Mouse (Mus musculus): ENCODE results near the gene Rac1. TPM values are rescaled to one million over a fixed set of nuclear protein-coding genes. Genes with fewer than 3 reads are reported as not detected.
A peak's percentile ranks its signal among the peaks of the same experiment; 100 is the strongest.
"Not testable (repeated sequence)": the region's sequence is repeated elsewhere in the genome, so short reads cannot be mapped to it uniquely, and the experiment has no call there.

The Rac1 gene
- polyA plus RNA-seq, 1 experiment from 2014 or later = 540 TPM

GRCm38 (mm10) chr5:143561544-143562185 lies 33.8 kb upstream of the Rac1 start:
- Histone ChIP-seq H3K9ac (replicated peaks; ENCODE audit: low read length) (no peak overlapping the region), H3K9me3 (replicated peaks; ENCODE audit: control insufficient read depth, low read length) (no peaks in the 10 kb centered on the region), H3K4me3 (ENCODE audit: low read depth, low read length) (no peak overlapping the region), H3K4me1 (ENCODE audit: control insufficient read depth, insufficient read depth, low read length) (peaks cover 2% of the 10 kb centered on the region; the same call in 1 of the 2 replicates), H3K36me3 (replicated peaks; ENCODE audit: control insufficient read depth, insufficient read depth, low read depth, low read length) (no peaks in the 10 kb centered on the region), H3K27me3 (ENCODE audit: control insufficient read depth, insufficient read depth, low read length) (no peaks in the 10 kb centered on the region), H3K27ac (replicated peaks; ENCODE audit: low read depth, low read length) (no peak overlapping the region), H3K4me2 (ENCODE audit: low read depth, low read length) (no peak overlapping the region)
- WGBS = 86% methylated on average over 14 of the region's 14 CpGs
- DNase-seq (ENCODE audit: low spot score) = no peak
- no peak for ATAC-seq (replicated peaks; ENCODE audit: insufficient number of reproducible peaks, low FRiP score, low TSS enrichment, low read depth)

- Histone ChIP-seq H3K36me3 (replicated peaks; ENCODE audit: control insufficient read depth, insufficient read depth, low read depth, low read length) (no peaks in the 10 kb centered on the region), H3K4me3 (ENCODE audit: low read depth, low read length) (no peak overlapping the region), H3K4me2 (ENCODE audit: low read depth, low read length) (no peak overlapping the region), H3K27me3 (ENCODE audit: control insufficient read depth, insufficient read depth, low read length) (no peaks in the 10 kb centered on the region), H3K27ac (replicated peaks; ENCODE audit: low read depth, low read length) (no peak overlapping the region), H3K9ac (replicated peaks; ENCODE audit: low read length) (no peak overlapping the region), H3K4me1 (ENCODE audit: control insufficient read depth, insufficient read depth, low read length) (peaks cover 2% of the 10 kb centered on the region; the same call in 1 of the 2 replicates), H3K9me3 (replicated peaks; ENCODE audit: control insufficient read depth, low read length) (no peaks in the 10 kb centered on the region)
- ATAC-seq (replicated peaks; ENCODE audit: insufficient number of reproducible peaks, low FRiP score, low TSS enrichment, low read depth) (no peak), DNase-seq (ENCODE audit: low spot score) (no peak)
- 94% methylated on average over 4 of the region's 4 CpGs for WGBS
These were observed 33.2 kb upstream of the Rac1 start for GRCm38 (mm10) chr5:143561009-143561408.

GRCm38 (mm10) chr5:143558731-143559130 lies 30.9 kb upstream of the Rac1 start:
- no peak overlapping the region for H3K27ac ChIP-seq (replicated peaks; ENCODE audit: low read depth, low read length)
- H3K27me3 ChIP-seq (ENCODE audit: control insufficient read depth, insufficient read depth, low read length) = no peaks in the 10 kb centered on the region
- no peak overlapping the region for H3K4me2 ChIP-seq (ENCODE audit: low read depth, low read length)
- no peak for DNase-seq (ENCODE audit: low spot score)
- H3K9ac ChIP-seq (replicated peaks; ENCODE audit: low read length) = no peak overlapping the region
- no peaks in the 10 kb centered on the region for H3K9me3 ChIP-seq (replicated peaks; ENCODE audit: control insufficient read depth, low read length)
- no peak for ATAC-seq (replicated peaks; ENCODE audit: insufficient number of reproducible peaks, low FRiP score, low TSS enrichment, low read depth)
- no peaks in the 10 kb centered on the region for H3K4me1 ChIP-seq (ENCODE audit: control insufficient read depth, insufficient read depth, low read length)
- no peak overlapping the region for H3K4me3 ChIP-seq (ENCODE audit: low read depth, low read length)
- no peaks in the 10 kb centered on the region for H3K36me3 ChIP-seq (replicated peaks; ENCODE audit: control insufficient read depth, insufficient read depth, low read depth, low read length)
- 80% methylated on average over 3 of the region's 3 CpGs for WGBS

- Histone ChIP-seq H3K4me2 (ENCODE audit: low read depth, low read length) (no peak overlapping the region), H3K27ac (replicated peaks; ENCODE audit: low read depth, low read length) (no peak overlapping the region), H3K4me3 (ENCODE audit: low read depth, low read length) (no peak overlapping the region), H3K4me1 (ENCODE audit: control insufficient read depth, insufficient read depth, low read length) (no peaks in the 10 kb centered on the region), H3K9me3 (replicated peaks; ENCODE audit: control insufficient read depth, low read length) (no peaks in the 10 kb centered on the region), H3K36me3 (replicated peaks; ENCODE audit: control insufficient read depth, insufficient read depth, low read depth, low read length) (no peaks in the 10 kb centered on the region), H3K9ac (replicated peaks; ENCODE audit: low read length) (no peak overlapping the region), H3K27me3 (ENCODE audit: control insufficient read depth, insufficient read depth, low read length) (no peaks in the 10 kb centered on the region)
- DNase-seq (ENCODE audit: low spot score) = no peak
- 72% methylated on average over 6 of the region's 6 CpGs for WGBS
- no peak for ATAC-seq (replicated peaks; ENCODE audit: insufficient number of reproducible peaks, low FRiP score, low TSS enrichment, low read depth)
These were observed 27.4 kb upstream of the Rac1 start for GRCm38 (mm10) chr5:143555233-143555632.

- ATAC-seq (replicated peaks; ENCODE audit: insufficient number of reproducible peaks, low FRiP score, low TSS enrichment, low read depth) (no peak), DNase-seq (ENCODE audit: low spot score) (no peak)
- Histone ChIP-seq H3K4me2 (ENCODE audit: low read depth, low read length) (no peak overlapping the region), H3K36me3 (replicated peaks; ENCODE audit: control insufficient read depth, insufficient read depth, low read depth, low read length) (no peaks in the 10 kb centered on the region), H3K27me3 (ENCODE audit: control insufficient read depth, insufficient read depth, low read length) (no peaks in the 10 kb centered on the region), H3K9me3 (replicated peaks; ENCODE audit: control insufficient read depth, low read length) (no peaks in the 10 kb centered on the region), H3K27ac (replicated peaks; ENCODE audit: low read depth, low read length) (no peak overlapping the region), H3K4me1 (ENCODE audit: control insufficient read depth, insufficient read depth, low read length) (no peaks in the 10 kb centered on the region), H3K4me3 (ENCODE audit: low read depth, low read length) (no peak overlapping the region), H3K9ac (replicated peaks; ENCODE audit: low read length) (no peak overlapping the region)
- WGBS = 87% methylated on average over 6 of the region's 6 CpGs
These were observed 25.1 kb upstream of the Rac1 start for GRCm38 (mm10) chr5:143552911-143553310.

GRCm38 (mm10) chr5:143548922-143549321 lies 21.1 kb upstream of the Rac1 start:
- H3K9me3 ChIP-seq (replicated peaks; ENCODE audit: control insufficient read depth, low read length); H3K36me3 ChIP-seq (replicated peaks; ENCODE audit: control insufficient read depth, insufficient read depth, low read depth, low read length); H3K4me1 ChIP-seq (ENCODE audit: control insufficient read depth, insufficient read depth, low read length); H3K27me3 ChIP-seq (ENCODE audit: control insufficient read depth, insufficient read depth, low read length): not testable (repeated sequence)
- Histone ChIP-seq H3K27ac (replicated peaks; ENCODE audit: low read depth, low read length) (0 out of 2 replicates have a peak overlapping the region, but pooled peaks have one; percentile 52), H3K4me3 (ENCODE audit: low read depth, low read length) (peak overlapping the region; percentile 70), H3K9ac (replicated peaks; ENCODE audit: low read length) (peak overlapping the region; percentile 74), H3K4me2 (ENCODE audit: low read depth, low read length) (peak overlapping the region; percentile 90)
- under 1% methylated on average over 15 of the region's 28 CpGs for WGBS
- peak; percentile 14 for DNase-seq (ENCODE audit: low spot score)
- ATAC-seq (replicated peaks; ENCODE audit: insufficient number of reproducible peaks, low FRiP score, low TSS enrichment, low read depth) = peak; percentile 47

- peak overlapping the region; percentile 74 for H3K9ac ChIP-seq (replicated peaks; ENCODE audit: low read length)
- peak overlapping the region; percentile 90 for H3K4me2 ChIP-seq (ENCODE audit: low read depth, low read length)
- H3K4me1 ChIP-seq (ENCODE audit: control insufficient read depth, insufficient read depth, low read length) = no peaks in the 10 kb centered on the region
- no peaks in the 10 kb centered on the region for H3K9me3 ChIP-seq (replicated peaks; ENCODE audit: control insufficient read depth, low read length)
- no peaks in the 10 kb centered on the region for H3K27me3 ChIP-seq (ENCODE audit: control insufficient read depth, insufficient read depth, low read length)
- no peaks in the 10 kb centered on the region for H3K36me3 ChIP-seq (replicated peaks; ENCODE audit: control insufficient read depth, insufficient read depth, low read depth, low read length)
- ATAC-seq (replicated peaks; ENCODE audit: insufficient number of reproducible peaks, low FRiP score, low TSS enrichment, low read depth) (peak; percentile 92), DNase-seq (ENCODE audit: low spot score) (peak; percentile 96)
- H3K4me3 ChIP-seq (ENCODE audit: low read depth, low read length) = peak overlapping the region; percentile 70
- 0 out of 2 replicates have a peak overlapping the region, but pooled peaks have one; percentile 52 for H3K27ac ChIP-seq (replicated peaks; ENCODE audit: low read depth, low read length)
- under 1% methylated on average over 32 of the region's 37 CpGs for WGBS
These were observed 20.6 kb upstream of the Rac1 start for GRCm38 (mm10) chr5:143548401-143548846.

- 56% methylated on average over 10 of the region's 10 CpGs for WGBS
- Histone ChIP-seq H3K27ac (replicated peaks; ENCODE audit: low read depth, low read length) (no peak overlapping the region), H3K36me3 (replicated peaks; ENCODE audit: control insufficient read depth, insufficient read depth, low read depth, low read length) (no peaks in the 10 kb centered on the region), H3K4me1 (ENCODE audit: control insufficient read depth, insufficient read depth, low read length) (no peaks in the 10 kb centered on the region), H3K9me3 (replicated peaks; ENCODE audit: control insufficient read depth, low read length) (no peaks in the 10 kb centered on the region), H3K4me2 (ENCODE audit: low read depth, low read length) (no peak overlapping the region), H3K4me3 (ENCODE audit: low read depth, low read length) (0 out of 2 replicates have a peak overlapping the region, but pooled peaks have one; percentile 70), H3K27me3 (ENCODE audit: control insufficient read depth, insufficient read depth, low read length) (no peaks in the 10 kb centered on the region), H3K9ac (replicated peaks; ENCODE audit: low read length) (no peak overlapping the region)
- no peak; the same call in 1 of the 2 replicates for ATAC-seq (replicated peaks; ENCODE audit: insufficient number of reproducible peaks, low FRiP score, low TSS enrichment, low read depth)
- DNase-seq (ENCODE audit: low spot score) = no peak
These were observed 20.0 kb upstream of the Rac1 start for GRCm38 (mm10) chr5:143547866-143548265.

Data from embryonic facial prominence, embryonic 11.5 days (tissue).